Mouse (Mus musculus) gastrocnemius, adult 2 months (tissue): Measurements from ENCODE around the gene Pawr. TPM values are rescaled to one million over a fixed set of nuclear protein-coding genes. Genes with fewer than 3 reads are reported as not detected.

Source experiments
- DNase-seq: peaks from one replicate; pipeline ENCODE4 v3.0.0; 2022
- H3K27ac ChIP-seq: fragments of 200-600 bp; 2 replicates; pipeline ENCODE4 v1.8.1; 2022; ENCODE audit warnings: mild to moderate bottlenecking
- H3K4me3 ChIP-seq: fragments of 200-600 bp; 2 replicates; pipeline ENCODE4 v1.8.1; 2022; ENCODE audit warnings: mild to moderate bottlenecking, moderate library complexity
- CTCF ChIP-seq: fragments of 200-600 bp; IDR thresholded peaks from 2 replicates; pipeline ENCODE4 v1.8.1; 2022; ENCODE audit warnings: antibody characterized with exemption, mild to moderate bottlenecking, moderate library complexity
- intact Hi-C: fragments of 180-260 bp; cut with DNase I; formaldehyde crosslinking; loops from one replicate; pipeline ENCODE4 v1.15.1; 2025
- total RNA-seq, 2 experiments: library from RNA; stranded (reverse); gene quantifications; 2 replicates each; pipeline ENCODE4 v1.2.3; 2021

Gene Pawr
- total RNA-seq, 2 experiments from 2014 or later: 0.99 to 1.0 TPM

- DNase-seq: no peak
- H3K4me3 ChIP-seq: no peak overlapping the region
- no peak for TF ChIP-seq CTCF
- intact Hi-C loops: no loop called here
- H3K27ac ChIP-seq: no peak overlapping the region
Measured at GRCm38 (mm10) chr10:108294766-108295165, 37.2 kb upstream of the Pawr start.

- Histone ChIP-seq H3K27ac (no peak overlapping the region), H3K4me3 (no peak overlapping the region)
- DNase-seq: no peak
- intact Hi-C loops: no loop called here
- no peak for TF ChIP-seq CTCF
Measured at GRCm38 (mm10) chr10:108296446-108296845, 35.5 kb upstream of the Pawr start.

- no peak for TF ChIP-seq CTCF
- intact Hi-C loops: no loop called here
- H3K27ac ChIP-seq: no peak overlapping the region
Measured at GRCm38 (mm10) chr10:108298261-108298660, 33.7 kb upstream of the Pawr start.

GRCm38 (mm10) chr10:108298841-108299545 is 32.9 kb upstream of the Pawr start:
- Histone ChIP-seq H3K27ac (no peak overlapping the region), H3K4me3 (no peak overlapping the region)
- intact Hi-C loops: loop anchor here (1.0 kb wide), 1 partner anchor 136 kb away; no protein-coding TSS in a partner anchor
- TF ChIP-seq CTCF: no peak
- DNase-seq: no peak

More at GRCm38 (mm10) chr10:108298261-108298660, 33.7 kb upstream of the Pawr start:
- DNase-seq: no peak
- H3K4me3 ChIP-seq: no peak overlapping the region

GRCm38 (mm10) chr10:108299828-108300227 is 32.1 kb upstream of the Pawr start:
- no peak for TF ChIP-seq CTCF
- Histone ChIP-seq H3K4me3 (no peak overlapping the region), H3K27ac (no peak overlapping the region)
- intact Hi-C loops: loop anchor here (1.0 to 2.0 kb wide), 3 partner anchors 135 to 239 kb away; no protein-coding TSS in a partner anchor
- no peak for DNase-seq

- H3K4me3 ChIP-seq: peak overlapping the region; percentile 59
- DNase-seq: peak; percentile 85
- intact Hi-C loops: loop anchor here (2.0 kb wide), 2 partner anchors 146 to 238 kb away; no protein-coding TSS in a partner anchor
- H3K27ac ChIP-seq: no peak overlapping the region
- TF ChIP-seq CTCF: peak; percentile 95
Measured at GRCm38 (mm10) chr10:108300843-108301242, 31.1 kb upstream of the Pawr start.

GRCm38 (mm10) chr10:108307772-108308171 is 24.1 kb upstream of the Pawr start:
- intact Hi-C loops: no loop called here
- no peak for TF ChIP-seq CTCF

GRCm38 (mm10) chr10:108310195-108310594 is 21.7 kb upstream of the Pawr start:
- Histone ChIP-seq H3K27ac (no peak overlapping the region), H3K4me3 (no peak overlapping the region)
- no peak for DNase-seq
- no peak for TF ChIP-seq CTCF
- intact Hi-C loops: no loop called here

More at GRCm38 (mm10) chr10:108307772-108308171, 24.1 kb upstream of the Pawr start:
- DNase-seq: no peak
- H3K4me3 ChIP-seq: no peak overlapping the region
- H3K27ac ChIP-seq: no peak overlapping the region

- Histone ChIP-seq H3K4me3 (no peak overlapping the region), H3K27ac (no peak overlapping the region)
- no peak for DNase-seq
- intact Hi-C loops: no loop called here
- no peak for TF ChIP-seq CTCF
Measured at GRCm38 (mm10) chr10:108311396-108311795, 20.5 kb upstream of the Pawr start.

- TF ChIP-seq CTCF: no peak
- intact Hi-C loops: no loop called here
- no peak for DNase-seq
- no peak overlapping the region for H3K27ac ChIP-seq
- H3K4me3 ChIP-seq: no peak overlapping the region
Measured at GRCm38 (mm10) chr10:108313845-108314244, 18.1 kb upstream of the Pawr start.

GRCm38 (mm10) chr10:108314396-108314795 is 17.5 kb upstream of the Pawr start:
- intact Hi-C loops: no loop called here
- Histone ChIP-seq H3K27ac (no peak overlapping the region), H3K4me3 (no peak overlapping the region)
- no peak for TF ChIP-seq CTCF
- no peak for DNase-seq

GRCm38 (mm10) chr10:108315236-108315635 is 16.7 kb upstream of the Pawr start:
- Histone ChIP-seq H3K27ac (no peak overlapping the region), H3K4me3 (no peak overlapping the region)
- no peak for TF ChIP-seq CTCF
- intact Hi-C loops: no loop called here
- DNase-seq: no peak

- H3K4me3 ChIP-seq: no peak overlapping the region
- DNase-seq: no peak
- intact Hi-C loops: no loop called here
Measured at GRCm38 (mm10) chr10:108328356-108328755, 3.6 kb upstream of the Pawr start.

GRCm38 (mm10) chr10:108328983-108329382 is 2.9 kb upstream of the Pawr start:
- no peak for TF ChIP-seq CTCF
- no peak overlapping the region for H3K4me3 ChIP-seq
- intact Hi-C loops: no loop called here
- DNase-seq: no peak
- H3K27ac ChIP-seq: no peak overlapping the region

More at GRCm38 (mm10) chr10:108328356-108328755, 3.6 kb upstream of the Pawr start:
- no peak overlapping the region for H3K27ac ChIP-seq
- no peak for TF ChIP-seq CTCF
